Mouse (Mus musculus): ENCODE measurements around the gene Fam25c. TPM values are rescaled to one million over a fixed set of nuclear protein-coding genes. Genes with fewer than 3 reads are reported as not detected.
"Not testable (repeated sequence)": the region's sequence is repeated elsewhere in the genome, so short reads cannot be mapped to it uniquely, and the experiment has no call there.

Fam25c gene
- total and polyA plus RNA-seq, 3 experiments: not detected

DNA sequence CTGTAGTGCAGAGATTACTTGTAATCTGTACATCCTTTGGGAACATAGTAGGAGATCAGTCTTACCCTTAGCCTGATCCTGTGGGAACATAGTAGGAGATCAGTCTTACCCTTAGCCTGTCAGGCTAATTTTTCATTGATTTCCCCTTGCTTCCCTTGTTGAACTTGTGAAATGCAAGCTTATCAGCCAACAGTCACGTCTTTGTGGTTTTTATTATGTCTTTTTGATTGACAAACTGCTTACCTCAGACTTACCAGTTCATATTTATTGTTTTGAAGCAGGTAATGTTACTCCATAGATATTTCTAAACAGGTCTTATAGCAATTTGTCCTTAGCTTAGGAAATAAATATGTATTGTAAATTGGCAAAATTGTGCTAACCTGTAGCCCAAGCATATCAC is 27.6 kb downstream of the Fam25c start:
- no peak for DNase-seq

DNA sequence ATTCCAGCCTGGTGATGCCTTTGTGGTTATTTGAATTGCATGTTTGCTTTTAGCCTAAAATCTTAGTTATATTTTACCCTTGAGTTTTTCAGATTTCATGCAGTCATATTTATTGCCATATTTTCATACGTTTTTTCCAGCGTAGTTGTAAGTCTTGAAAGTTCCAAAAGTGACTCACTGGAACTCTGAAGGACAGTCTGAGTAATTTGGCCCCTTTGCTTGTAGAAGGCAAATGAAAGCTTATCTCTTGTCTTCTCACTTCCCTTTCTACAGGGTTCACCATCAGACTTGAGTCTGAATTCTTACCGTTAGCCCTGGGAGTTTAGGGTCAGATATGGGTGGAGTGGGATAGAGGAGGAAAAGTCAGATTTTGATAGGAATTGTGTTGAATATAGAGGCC is 28.6 kb downstream of the Fam25c start:
- DNase-seq: peak; percentile 32

DNA sequence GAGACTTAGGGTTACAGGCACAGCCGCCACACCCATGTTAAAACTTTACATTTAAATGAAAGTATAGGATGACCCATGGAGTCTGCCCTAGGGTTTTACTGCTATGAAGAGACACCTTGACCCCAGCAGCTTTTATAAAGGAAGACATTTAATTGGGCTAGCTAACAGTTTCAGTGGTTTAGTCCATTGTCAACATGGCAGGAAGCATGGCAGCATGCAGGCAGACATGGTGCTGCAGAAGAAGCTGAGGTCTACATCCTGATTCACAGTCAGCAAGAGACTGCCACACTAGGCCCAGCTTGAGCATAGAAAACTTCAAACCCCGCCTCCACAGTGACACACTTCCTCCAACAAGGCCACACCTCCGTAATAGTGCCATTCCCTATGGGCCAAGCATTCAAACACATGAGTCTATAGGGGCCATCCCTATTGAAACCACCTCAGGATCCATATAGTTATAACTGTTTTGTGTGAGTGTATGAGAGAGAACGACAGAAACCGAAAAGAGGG is 31.6 kb downstream of the Fam25c start:
- DNase-seq: no peak

DNA sequence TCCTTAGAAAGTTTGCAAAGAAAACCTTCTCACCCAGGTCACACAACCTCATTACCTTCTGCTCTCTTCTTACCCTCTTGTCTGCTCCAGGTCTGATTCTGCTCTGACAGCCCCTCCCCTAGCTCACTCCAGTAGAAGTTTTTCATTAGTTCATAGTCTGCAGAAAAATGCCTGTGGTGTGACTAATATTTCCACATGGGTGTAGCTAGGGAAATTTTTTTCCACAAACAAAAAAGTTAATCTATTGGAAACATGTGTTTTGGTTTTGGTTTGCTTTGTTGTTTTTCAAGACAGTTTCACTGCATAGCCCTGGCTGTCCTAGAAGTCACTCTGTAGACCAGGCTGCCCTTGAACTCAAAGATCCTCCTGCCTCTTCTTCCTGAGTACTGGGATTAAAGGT is 37.1 kb downstream of the Fam25c start:
- no peak for DNase-seq

DNA sequence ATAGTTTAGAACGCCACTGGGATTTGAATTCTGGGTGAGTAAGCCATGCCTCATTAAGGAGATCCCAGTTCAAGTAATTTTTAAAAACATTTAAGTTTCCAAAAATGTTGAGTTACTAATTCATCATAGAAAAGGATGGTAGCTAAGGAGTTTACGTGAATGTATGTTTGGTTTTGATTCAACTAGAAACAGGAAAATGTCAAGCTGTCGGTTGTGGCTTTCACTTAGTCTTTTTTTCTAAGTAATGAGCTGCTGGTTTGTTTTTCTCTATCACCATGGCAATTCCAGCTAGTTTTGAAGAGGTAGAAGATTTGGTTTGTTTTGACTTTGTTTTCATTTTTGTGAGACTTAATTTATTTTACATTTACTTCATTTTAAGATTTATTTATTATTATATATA is 37.8 kb downstream of the Fam25c start:
- no peak for DNase-seq

DNA sequence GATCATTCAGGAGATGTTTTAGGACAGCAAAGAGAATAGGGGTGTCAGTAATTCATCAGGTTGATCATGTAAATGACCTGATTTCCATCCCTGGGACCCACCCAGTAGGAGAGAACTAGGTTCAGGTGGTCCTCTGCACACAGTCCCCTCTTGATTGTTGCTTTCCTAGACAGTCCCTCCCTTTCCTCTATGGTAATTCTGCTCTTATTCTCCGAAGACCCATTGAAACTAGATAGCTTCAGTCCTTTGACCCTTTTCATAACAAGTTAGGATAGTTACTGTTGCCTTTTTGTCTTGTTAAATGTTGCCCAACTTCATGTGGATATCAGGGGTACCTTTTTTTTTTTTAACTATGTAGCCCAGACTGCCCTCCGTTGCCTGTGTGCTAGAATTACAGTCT is 38.9 kb downstream of the Fam25c start:
- no peak for DNase-seq

DNA sequence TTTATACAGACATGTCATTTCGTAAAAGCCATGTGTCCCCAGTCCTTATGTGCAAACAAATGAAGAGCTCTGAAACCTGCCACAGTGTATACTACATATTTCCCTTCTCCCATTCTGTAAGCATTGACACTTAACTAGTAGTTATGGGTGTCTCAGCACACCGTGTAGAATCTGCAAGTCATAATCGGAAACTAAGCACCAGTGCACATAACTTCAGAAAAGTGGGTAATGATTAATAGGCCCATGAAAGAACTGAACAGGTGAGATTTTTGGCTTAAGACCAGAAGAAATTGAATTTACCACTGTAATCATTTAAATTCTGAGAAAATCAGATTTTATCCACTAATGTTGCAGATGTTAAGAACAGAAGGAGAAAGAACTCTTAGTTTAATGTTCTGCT is 40.4 kb downstream of the Fam25c start:
- no peak for DNase-seq

DNA sequence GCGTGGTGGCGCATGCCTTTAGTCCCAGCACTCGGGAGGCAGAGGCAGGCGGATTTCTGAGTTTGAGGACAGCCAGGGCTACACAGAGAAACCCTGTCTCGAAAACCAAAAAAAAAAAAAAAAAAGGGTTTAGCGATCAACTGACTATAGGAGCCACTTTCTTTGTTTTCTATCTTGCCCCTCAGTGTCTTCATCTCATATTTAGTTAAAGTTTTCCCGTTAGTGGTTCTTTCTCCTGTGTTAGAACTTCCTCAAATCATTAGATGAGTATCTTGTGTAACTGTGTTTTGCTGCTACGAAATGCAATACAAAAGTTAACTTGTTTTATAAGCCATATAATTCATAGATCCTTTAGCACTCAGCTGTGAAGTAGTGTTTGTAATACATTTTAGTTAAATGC is 40.9 kb downstream of the Fam25c start:
- DNase-seq: not testable (repeated sequence)

DNA sequence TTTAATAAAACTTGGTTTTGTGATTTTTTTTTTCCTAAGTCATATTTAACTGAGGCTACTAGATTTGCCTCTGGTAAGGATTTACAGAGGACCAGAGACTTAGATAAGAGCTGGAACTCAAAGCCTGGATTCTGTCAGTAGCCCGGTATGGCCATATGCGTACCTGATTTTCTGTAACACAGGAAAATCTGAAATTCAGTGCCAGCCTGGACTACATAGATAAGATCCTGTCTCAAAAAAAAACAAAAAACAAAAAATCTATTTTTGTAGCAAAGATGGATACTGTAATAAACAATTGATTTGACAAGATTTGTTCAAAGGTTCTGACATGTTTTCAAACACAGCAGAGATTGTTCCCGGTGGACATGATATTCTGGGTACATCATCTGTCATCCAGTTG is 41.6 kb downstream of the Fam25c start:
- DNase-seq: no peak

DNA sequence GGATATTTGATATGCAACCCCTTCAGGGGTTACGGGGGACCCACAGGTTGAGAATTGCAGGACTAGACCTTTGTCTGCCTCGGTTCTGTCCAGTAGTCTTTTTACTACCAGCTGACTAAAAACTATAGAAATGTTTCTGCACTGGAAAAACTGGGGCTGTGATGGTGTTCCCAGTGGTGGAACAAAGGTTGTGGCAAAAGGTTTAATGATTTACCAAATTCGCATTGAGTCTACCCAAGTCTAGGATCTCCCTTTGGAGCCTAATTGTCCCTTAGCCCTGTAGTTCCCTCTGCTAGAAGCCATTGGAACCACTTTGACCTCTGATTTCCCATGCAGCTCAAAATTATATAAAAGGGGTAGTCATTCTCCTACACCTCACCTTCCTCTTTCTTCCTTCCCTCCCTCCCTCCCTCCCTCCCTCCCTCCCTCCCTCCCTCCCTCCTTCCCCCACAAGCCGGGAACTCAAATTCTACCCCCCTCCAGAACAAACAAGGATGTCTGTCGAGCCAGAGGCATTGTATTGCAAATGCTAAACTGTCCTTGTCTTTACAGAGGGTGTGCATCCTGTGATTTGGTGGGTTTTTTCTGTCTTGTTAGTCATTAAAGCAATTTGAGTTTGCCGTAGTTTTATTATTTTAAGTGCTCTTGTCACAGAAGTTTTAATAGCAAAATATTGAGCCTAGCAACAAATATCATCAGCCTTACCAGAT is 42.7 kb downstream of the Fam25c start:
- no peak for DNase-seq

DNA sequence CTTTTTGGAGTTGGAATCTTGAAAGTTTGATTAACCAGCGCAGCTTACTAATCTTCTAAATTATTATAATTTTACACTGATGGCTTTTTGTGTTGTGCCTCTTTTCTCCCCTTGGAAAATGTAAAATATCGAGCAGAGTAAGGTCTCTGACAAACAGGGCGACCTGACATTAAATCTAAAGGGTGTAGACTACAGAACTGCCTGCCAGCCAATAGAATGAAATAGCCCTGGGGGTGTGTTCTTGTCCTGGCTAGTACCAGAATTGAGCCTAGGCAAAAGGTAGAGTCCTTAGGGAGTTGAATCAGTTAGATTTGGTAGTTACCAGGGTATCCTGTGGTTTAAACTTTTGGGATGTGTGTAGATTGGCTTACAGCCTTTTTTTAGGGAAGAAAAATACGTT is 43.5 kb downstream of the Fam25c start:
- DNase-seq: peak; percentile 42

DNA sequence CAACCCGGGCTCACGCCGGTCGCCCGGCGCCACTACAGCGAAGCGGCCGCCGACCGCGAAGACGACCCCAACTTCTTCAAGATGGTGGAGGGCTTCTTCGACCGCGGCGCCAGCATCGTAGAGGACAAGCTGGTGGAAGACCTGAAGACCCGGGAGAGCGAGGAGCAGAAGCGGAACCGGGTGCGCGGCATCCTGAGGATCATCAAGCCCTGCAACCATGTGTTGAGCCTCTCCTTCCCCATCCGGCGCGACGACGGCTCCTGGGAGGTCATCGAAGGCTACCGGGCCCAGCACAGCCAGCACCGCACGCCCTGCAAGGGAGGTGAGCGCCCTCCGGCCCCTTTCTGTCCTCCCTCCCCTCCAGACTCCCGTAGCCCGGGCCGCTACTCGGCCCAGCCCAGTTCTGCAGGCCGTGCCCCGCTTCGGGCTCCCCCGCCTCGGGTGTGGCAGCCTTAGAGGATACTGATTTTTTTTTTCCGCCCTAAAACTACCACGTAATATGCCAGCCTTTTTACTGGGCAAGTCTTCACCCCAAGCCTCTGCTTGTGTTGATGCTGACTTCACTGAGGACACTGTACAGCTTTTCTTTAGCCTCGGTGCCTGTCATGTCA is 44.1 kb downstream of the Fam25c start:
- peak; percentile 80 for DNase-seq

DNA sequence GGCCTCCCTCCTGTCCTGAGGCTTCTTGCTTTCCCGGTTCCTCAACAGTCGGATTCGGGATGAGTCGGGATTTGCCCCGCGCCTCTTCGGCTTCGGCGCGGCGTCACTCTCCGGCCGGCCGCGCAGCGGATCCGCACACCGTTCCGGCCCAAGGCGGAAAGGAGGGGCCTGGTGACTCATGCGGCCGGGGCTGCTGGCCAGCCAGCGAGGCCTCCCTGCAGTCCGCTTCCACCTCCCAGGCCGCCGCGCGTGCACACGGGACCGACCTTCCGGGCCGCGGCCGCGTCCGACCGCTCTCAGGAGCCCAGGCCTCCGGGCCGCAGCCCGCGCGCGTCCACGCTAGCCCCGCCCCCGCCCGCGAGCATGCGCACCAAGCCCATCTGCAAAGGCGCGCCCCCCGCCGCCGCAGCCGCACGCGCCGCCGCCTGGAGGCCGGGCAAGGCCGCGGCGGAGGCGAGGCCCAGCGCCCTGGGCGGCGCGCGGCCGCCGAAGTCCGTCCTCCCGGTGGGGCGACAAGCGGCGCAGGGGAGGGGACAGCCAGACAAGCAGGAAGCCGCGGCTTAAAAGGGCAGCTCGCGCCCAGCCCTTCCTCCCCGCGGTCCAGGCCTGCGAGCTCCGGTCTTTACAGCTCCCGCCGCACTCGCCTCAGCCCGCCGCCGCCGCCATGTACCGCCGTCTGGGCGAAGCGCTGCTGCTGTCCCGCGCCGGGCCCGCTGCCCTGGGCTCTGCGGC is 44.8 kb downstream of the Fam25c start, which contains the start of the genes Shld2 and Glud1:
Gene Shld2 (minus strand): TSS at position 260 of the 732 bp plus-strand sequence.
Gene Glud1 (plus strand): TSS at position 494 of the 732 bp plus-strand sequence.
- DNase-seq: peak; percentile 99

DNA sequence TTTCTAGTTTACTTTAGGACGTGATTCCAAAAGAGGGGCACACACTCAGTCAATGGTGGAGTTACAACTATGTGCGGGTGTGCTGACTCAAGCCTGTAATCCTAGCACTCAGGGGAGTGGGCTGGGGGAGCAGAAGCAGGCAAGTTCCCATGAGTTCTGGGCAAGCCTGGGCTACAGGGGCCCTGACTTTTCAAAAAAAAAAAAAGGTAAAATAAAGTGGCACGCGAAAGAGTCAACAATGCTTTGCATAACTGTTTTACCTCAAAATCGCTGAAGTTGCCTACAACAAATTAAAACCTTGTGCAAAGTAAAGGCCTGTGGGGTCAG is 45.4 kb downstream of the Fam25c start:
- no peak for DNase-seq

DNA sequence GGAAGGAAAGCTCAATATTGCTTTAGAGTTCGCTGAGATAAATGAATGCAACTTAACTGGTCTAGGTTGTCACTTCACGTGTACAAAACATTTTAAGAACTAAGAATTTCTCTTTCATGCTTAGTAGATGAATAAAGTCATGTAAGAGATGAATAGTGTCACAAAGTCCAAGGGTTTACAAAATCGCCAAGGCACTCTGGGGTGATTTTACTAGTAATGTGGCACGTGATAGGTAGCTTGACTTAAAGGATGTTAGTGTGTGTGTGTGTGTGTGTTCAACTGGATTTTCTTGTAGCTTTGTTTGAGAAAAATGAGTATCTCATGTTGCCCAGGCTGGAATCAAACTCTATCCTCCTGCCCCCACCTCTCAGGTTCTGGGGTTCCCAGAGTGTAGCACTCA is 46.0 kb downstream of the Fam25c start:
- DNase-seq: no peak

DNA sequence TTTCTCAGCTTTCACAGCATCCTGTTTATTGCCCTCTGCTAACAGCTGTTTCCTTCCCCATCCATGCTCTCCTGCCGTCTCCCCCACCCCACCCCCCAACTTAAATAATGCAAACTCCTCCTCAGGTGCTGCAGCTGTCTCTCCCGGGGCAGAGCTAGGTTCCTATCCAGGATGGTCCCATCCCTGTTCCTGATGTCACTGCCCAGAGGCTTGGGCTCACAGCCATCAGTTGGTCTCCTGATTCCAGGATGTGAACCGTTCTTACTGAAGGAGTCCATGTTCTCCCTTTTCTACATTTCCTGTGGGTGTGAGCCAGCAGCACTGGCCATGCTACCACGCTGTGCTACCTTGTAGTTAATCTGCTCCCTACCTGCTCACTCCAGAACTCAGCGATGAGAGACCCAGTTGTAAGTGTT is 52.0 kb downstream of the Fam25c start:
- DNase-seq: no peak

DNA sequence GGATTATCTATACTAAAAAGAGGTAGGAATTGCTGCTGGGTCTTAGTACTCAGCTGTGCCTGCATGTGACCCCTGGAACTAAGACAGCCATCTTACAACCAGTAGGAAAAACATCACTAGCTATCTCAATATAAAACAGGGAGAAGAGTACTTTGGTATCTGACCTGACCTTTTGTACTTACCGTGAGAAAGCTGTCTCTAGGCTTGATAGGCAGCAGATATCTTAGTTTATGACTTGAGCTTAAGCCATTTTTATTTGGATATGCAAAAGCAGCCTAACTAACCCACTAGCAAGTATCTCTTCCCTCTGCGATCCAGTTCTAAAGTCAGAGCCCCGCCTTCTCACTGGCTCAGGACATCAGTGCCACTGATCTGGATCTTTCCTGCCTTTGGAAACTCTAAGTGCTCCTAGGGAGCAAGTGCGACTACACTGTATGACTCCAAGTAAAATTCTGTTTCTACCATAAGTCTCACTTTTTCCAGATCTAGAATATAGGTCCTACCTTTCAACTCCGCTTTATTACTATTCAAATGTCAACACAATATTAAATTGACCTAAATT is 52.5 kb downstream of the Fam25c start:
- no peak for DNase-seq

Other genes with a start within 250 kb of the Fam25c start
- gene Npy4r, start 202.9 kb downstream of the Fam25c start, total RNA-seq (2021): under 1 TPM; 0.09 to 0.10 TPM
- 0.02 and 0.15 TPM in 2 replicates for gene Npy4r, start 202.9 kb downstream of the Fam25c start, polyA plus RNA-seq (2012; rRNA removed)
- 1 to 10 TPM; 1.4 to 2.8 TPM for gene Gprin2, start 153.8 kb downstream of the Fam25c start, total RNA-seq (2021)
- 0.85 and 1.3 TPM in 2 replicates for gene Gprin2, start 153.8 kb downstream of the Fam25c start, polyA plus RNA-seq (2012; rRNA removed)
- gene Syt15, start 135.8 kb downstream of the Fam25c start, total RNA-seq (2021): under 1 TPM; 0.17 to 0.24 TPM
- gene Syt15, start 135.8 kb downstream of the Fam25c start, polyA plus RNA-seq (2012; rRNA removed): 0.52 and 0.85 TPM in 2 replicates
- 1 to 10 TPM; 7.6 to 9.2 TPM for gene Shld2, start 44.9 kb downstream of the Fam25c start, total RNA-seq (2021)
- gene Shld2, start 44.9 kb downstream of the Fam25c start, polyA plus RNA-seq (2012; rRNA removed): 1.4 and 1.5 TPM in 2 replicates
- 100 to 1,000 TPM; 152 to 249 TPM for gene Glud1, start 44.7 kb downstream of the Fam25c start, total RNA-seq (2021)
- 184 and 207 TPM in 2 replicates for gene Glud1, start 44.7 kb downstream of the Fam25c start, polyA plus RNA-seq (2012; rRNA removed)
- 10 to 100 TPM; 20.5 to 38.5 TPM for gene Sncg, start 19.4 kb upstream of the Fam25c start, total RNA-seq (2021)
- 26.1 and 33.8 TPM in 2 replicates for gene Sncg, start 19.4 kb upstream of the Fam25c start, polyA plus RNA-seq (2012; rRNA removed)
- 10 to 100 TPM; 26.5 to 42.4 TPM for gene Mmrn2, start 20.0 kb upstream of the Fam25c start, total RNA-seq (2021)
- gene Mmrn2, start 20.0 kb upstream of the Fam25c start, polyA plus RNA-seq (2012; rRNA removed): 16.7 and 17.1 TPM in 2 replicates
- gene Bmpr1a, start 147.9 kb upstream of the Fam25c start, total RNA-seq (2021): 10 to 100 TPM; 56.4 to 64.4 TPM
- gene Bmpr1a, start 147.9 kb upstream of the Fam25c start, polyA plus RNA-seq (2012; rRNA removed): 3.4 and 3.7 TPM in 2 replicates
- not detected for gene 9230112D13Rik, start 167.4 kb upstream of the Fam25c start, total RNA-seq (2021)
- gene 9230112D13Rik, start 167.4 kb upstream of the Fam25c start, polyA plus RNA-seq (2012; rRNA removed): not detected in 2 replicates
- under 1 TPM; 0.58 to 0.76 TPM for gene Ldb3, start 233.2 kb upstream of the Fam25c start, total RNA-seq (2021)
- gene Ldb3, start 233.2 kb upstream of the Fam25c start, polyA plus RNA-seq (2012; rRNA removed): 0.79 and 1.4 TPM in 2 replicates
- gene Opn4, start 244.7 kb upstream of the Fam25c start, total RNA-seq (2021): under 1 TPM in 1 of 2 experiments, not detected in 1; 0.26 TPM
- gene Opn4, start 244.7 kb upstream of the Fam25c start, polyA plus RNA-seq (2012; rRNA removed): 0.26 TPM in 1 of 2 replicates, not detected in the other